12 mouse cellular contexts compared by ENCODE assay signal in genomic region chr1:168284566-168285141, GRCm38 (mm10).
DNase-seq lines count a peak whose midpoint lies in the region; ATAC-seq lines count a peak whose summit lies in the region.
"Had no signal": no experiment of that assay in that cellular context is flagged by ENCODE, and none has a peak within 500 bp of the region (broad histone marks: within the 10 kb centered on the region; RNA-seq: fewer than 3 reads in every experiment).

No protein-coding gene starts in this region.

- no peaks in the 10 kb centered on the region for H3K9me3 ChIP-seq in heart, embryonic 13.5 days
- no peaks in the 10 kb centered on the region for H3K9me3 ChIP-seq in forebrain, embryonic 14.5 days (replicated peaks; ENCODE audit: control insufficient read depth, low read length)
- H3K9me3 ChIP-seq in midbrain, embryonic 14.5 days (ENCODE audit: control insufficient read depth, low read length), result no peaks in the 10 kb centered on the region
- H3K9me3 ChIP-seq: limb, embryonic 12.5 days; megakaryocyte, embryonic 14.5 days had no signal

- H3K4me1 ChIP-seq in heart, embryonic 13.5 days, result peaks cover 82% of the 10 kb centered on the region
- H3K4me1 ChIP-seq in forebrain, embryonic 14.5 days (ENCODE audit: control insufficient read depth, insufficient read depth, low read length), result peaks cover 67% of the 10 kb centered on the region
- H3K4me1 ChIP-seq in midbrain, embryonic 14.5 days (ENCODE audit: control insufficient read depth, insufficient read depth, low read length), result peaks cover 71% of the 10 kb centered on the region

- no peak overlapping the region for H3K4me3 ChIP-seq in heart, embryonic 13.5 days
- H3K4me3 ChIP-seq in forebrain, embryonic 14.5 days (ENCODE audit: low read depth, low read length), result no peak overlapping the region
- H3K4me3 ChIP-seq in midbrain, embryonic 14.5 days (replicated peaks; ENCODE audit: low read depth, low read length), result no peak overlapping the region
- H3K4me3 ChIP-seq: limb, embryonic 12.5 days had no signal

- no peaks in the 10 kb centered on the region for H3K36me3 ChIP-seq in heart, embryonic 13.5 days
- H3K36me3 ChIP-seq in forebrain, embryonic 14.5 days (ENCODE audit: control insufficient read depth, insufficient read depth, low read length), result peaks cover 4% of the 10 kb centered on the region; the same call in 1 of the 2 replicates
- no peaks in the 10 kb centered on the region for H3K36me3 ChIP-seq in midbrain, embryonic 14.5 days (ENCODE audit: control insufficient read depth, insufficient read depth, low read length)
- H3K36me3 ChIP-seq: limb, embryonic 12.5 days had no signal

- peak overlapping the region; percentile 63 for H3K27ac ChIP-seq in heart, embryonic 13.5 days (replicated peaks)
- H3K27ac ChIP-seq in forebrain, embryonic 14.5 days (ENCODE audit: low read depth, low read length), result peak overlapping the region; percentile 87
- peak overlapping the region; percentile 68 for H3K27ac ChIP-seq in midbrain, embryonic 14.5 days (replicated peaks; ENCODE audit: low read depth, low read length)
- H3K27ac ChIP-seq: limb, embryonic 12.5 days had no signal

- DNase-seq in heart, adult 8-10 months (ENCODE audit: low spot score), result no peak
- DNase-seq in Muller cell, postnatal 12 days (ENCODE audit: inconsistent ontology term), result peak; percentile 15
- peak; percentile 64 for DNase-seq in forebrain, embryonic 14.5 days (ENCODE audit: low spot score)
- DNase-seq in midbrain, embryonic 14.5 days, result peak; percentile 39
- no peak for DNase-seq in right cerebral cortex, postnatal 14 days
- DNase-seq in layer of hippocampus, postnatal 36 days, result no peak
- DNase-seq in spleen, adult 18-20 months, result no peak
- DNase-seq: adrenal gland, postnatal 10 days; kidney, adult 9 months had no signal

- H3K4me2 ChIP-seq in heart, embryonic 13.5 days, result no peak overlapping the region
- H3K4me2 ChIP-seq in forebrain, embryonic 14.5 days (ENCODE audit: low read length), result peak overlapping the region; percentile 19; the same call in 1 of the 2 replicates
- no peak overlapping the region for H3K4me2 ChIP-seq in midbrain, embryonic 14.5 days (ENCODE audit: low read length)
- H3K4me2 ChIP-seq: limb, embryonic 12.5 days had no signal

- H3K9ac ChIP-seq in heart, embryonic 13.5 days, result peak overlapping the region; percentile 28; the same call in 1 of the 2 replicates
- no peak overlapping the region for H3K9ac ChIP-seq in forebrain, embryonic 14.5 days (ENCODE audit: low read length)
- no peak overlapping the region for H3K9ac ChIP-seq in midbrain, embryonic 14.5 days (replicated peaks; ENCODE audit: low read length)
- H3K9ac ChIP-seq: limb, embryonic 12.5 days had no signal

- WGBS in heart, embryonic 13.5 days, result 57% methylated on average over 9 of the region's 9 CpGs
- 11% methylated on average over 9 of the region's 9 CpGs for WGBS in forebrain, embryonic 14.5 days
- WGBS in midbrain, embryonic 14.5 days, result 21% methylated on average over 9 of the region's 9 CpGs

- no peak for ATAC-seq in heart, embryonic 13.5 days (ENCODE audit: extremely low read depth, insufficient number of reproducible peaks, low FRiP score, low TSS enrichment)
- peak; percentile 35 for ATAC-seq in forebrain, embryonic 14.5 days
- ATAC-seq in midbrain, embryonic 14.5 days (ENCODE audit: low FRiP score, low TSS enrichment), result no peak

- H3K27me3 ChIP-seq in heart, embryonic 13.5 days (replicated peaks), result no peaks in the 10 kb centered on the region
- H3K27me3 ChIP-seq in forebrain, embryonic 14.5 days (replicated peaks; ENCODE audit: control insufficient read depth, insufficient read depth, low read length), result no peaks in the 10 kb centered on the region
- H3K27me3 ChIP-seq in midbrain, embryonic 14.5 days (ENCODE audit: control insufficient read depth, insufficient read depth, low read length), result no peaks in the 10 kb centered on the region
- H3K27me3 ChIP-seq: megakaryocyte, embryonic 14.5 days had no signal

Comparison
In these comparisons a context has a peak if more than half of its experiments do, and no peak if none do; other contexts are left out.
1. DNase-seq: peak in Muller cell, postnatal 12 days (single experiment), forebrain, embryonic 14.5 days (single experiment) and midbrain, embryonic 14.5 days (single experiment); none in heart, adult 8-10 months (single experiment), right cerebral cortex, postnatal 14 days (single experiment), layer of hippocampus, postnatal 36 days (0 of 2) and spleen, adult 18-20 months (0 of 2).
2. Peak in every context shown above with its lines, with median percentiles within 50 percentile points of each other: H3K27ac ChIP-seq.